Mouse (Mus musculus) stomach, postnatal 0 days (tissue): Measurements from ENCODE around the gene Mapk11. TPM values are rescaled to one million over a fixed set of nuclear protein-coding genes. Genes with fewer than 3 reads are reported as not detected.
A peak's percentile ranks its signal among the peaks of the same experiment; 100 is the strongest.

Source experiments
- ATAC-seq: fragments of 200-750 bp; cut with Nextera tagmentation; 2 replicates; pipeline ENCODE4 v1.8.0; 2017; ENCODE audit not compliant: low FRiP score, low TSS enrichment
- DNase-seq: peaks from one replicate; pipeline ENCODE4 v3.0.0-alpha.2; 2016; ENCODE audit warnings: low spot score
- H3K27ac ChIP-seq: fragments of 300-500 bp; sonication (generic); replicated peaks from 2 replicates; pipeline ENCODE4 v1.5.1; 2014; ENCODE audit warnings: mild to moderate bottlenecking, control low read depth
- H3K27me3 ChIP-seq: fragments of 300-500 bp; sonication (generic); 2 replicates; pipeline ENCODE4 v1.6.1; 2014; ENCODE audit warnings: low read length; ENCODE audit not compliant: control insufficient read depth, insufficient read depth
- H3K36me3 ChIP-seq: fragments of 300-500 bp; sonication (generic); 2 replicates; pipeline ENCODE4 v1.6.1; 2014; ENCODE audit warnings: low read length, mixed read lengths; ENCODE audit not compliant: control insufficient read depth, insufficient read depth
- H3K4me1 ChIP-seq: fragments of 300-500 bp; sonication (generic); replicated peaks from 2 replicates; pipeline ENCODE4 v1.6.1; 2014; ENCODE audit warnings: antibody characterized with exemption; ENCODE audit not compliant: control insufficient read depth, insufficient read depth
- H3K4me2 ChIP-seq: fragments of 300-500 bp; sonication (generic); replicated peaks from 2 replicates; pipeline ENCODE4 v1.6.1; 2014; ENCODE audit warnings: low read depth, mild to moderate bottlenecking, control low read depth, moderate library complexity
- H3K4me3 ChIP-seq: fragments of 300-500 bp; sonication (generic); 2 replicates; pipeline ENCODE4 v1.5.1; 2014; ENCODE audit warnings: low read depth, low read length, control low read depth
- H3K9ac ChIP-seq: fragments of 300-500 bp; sonication (generic); 2 replicates; pipeline ENCODE4 v1.6.1; 2014; ENCODE audit warnings: mild to moderate bottlenecking, low read length, control low read depth, mixed read lengths
- H3K9me3 ChIP-seq: fragments of 300-500 bp; sonication (generic); 2 replicates; pipeline ENCODE4 v1.6.1; 2016; ENCODE audit warnings: low read length; ENCODE audit not compliant: control insufficient read depth
- CTCF ChIP-seq: IDR thresholded peaks from 2 replicates; pipeline ENCODE4 v1.5.1; 2016; ENCODE audit warnings: antibody characterized with exemption, low read depth, mild to moderate bottlenecking, moderate library complexity
- EP300 ChIP-seq: optimal IDR thresholded peaks from 2 replicates; pipeline ENCODE3; 2016; ENCODE audit warnings: antibody characterized with exemption
- WGBS: fragments of 180-500 bp; shearing (Covaris S2); extraction: QIAGEN DNeasy Blood & Tissue Kit; methylation state at CpG from one replicate; pipeline ENCODE4 v1.1.7; 2014; 5-methylcytosine and 5-hydroxymethylcytosine counted together
- polyA plus RNA-seq: library from polyadenylated mRNA; unstranded; fragments of >200 nt; fragmentation: Nextera tagmentation; extraction: Ambion mirVana; gene quantifications from 2 replicates; pipeline ENCODE4 v1.2.1, GENCODE M21; 2015

The Mapk11 gene
- polyA plus RNA-seq, 1 experiment from 2014 or later = 2.1 TPM

DNA sequence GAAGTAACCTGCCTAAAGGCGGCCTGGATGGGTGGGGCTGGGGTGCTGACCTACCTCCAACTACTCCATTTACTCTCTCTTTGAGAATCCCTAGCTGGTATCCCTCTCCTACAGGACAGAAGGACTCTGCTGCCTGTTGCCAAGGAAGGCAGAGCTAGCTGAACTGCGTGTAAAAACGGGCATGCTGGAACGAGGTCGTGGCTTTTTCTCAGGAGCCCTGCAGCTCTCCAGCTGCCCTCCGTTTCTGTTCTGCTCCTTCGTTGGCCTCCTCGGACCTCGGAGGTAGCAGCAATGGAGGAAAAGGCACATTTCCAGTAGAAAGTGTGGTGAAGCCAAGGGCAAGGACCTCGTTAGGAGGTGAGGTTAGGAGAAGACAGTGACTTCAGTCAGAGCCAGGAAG lies 19.5 kb upstream of the Mapk11 start:
- Histone ChIP-seq H3K27me3 (no peaks in the 10 kb centered on the region), H3K9ac (peak overlapping the region; percentile 41), H3K27ac (peak overlapping the region; percentile 88), H3K9me3 (no peaks in the 10 kb centered on the region), H3K36me3 (peaks cover 33% of the 10 kb centered on the region), H3K4me2 (peak overlapping the region; percentile 34), H3K4me3 (no peak overlapping the region), H3K4me1 (peaks cover 20% of the 10 kb centered on the region)
- WGBS = 27% methylated on average over 10 of the region's 10 CpGs
- no peak for ATAC-seq
- DNase-seq = no peak
- no peak for TF ChIP-seq EP300
- no peak for TF ChIP-seq CTCF

DNA sequence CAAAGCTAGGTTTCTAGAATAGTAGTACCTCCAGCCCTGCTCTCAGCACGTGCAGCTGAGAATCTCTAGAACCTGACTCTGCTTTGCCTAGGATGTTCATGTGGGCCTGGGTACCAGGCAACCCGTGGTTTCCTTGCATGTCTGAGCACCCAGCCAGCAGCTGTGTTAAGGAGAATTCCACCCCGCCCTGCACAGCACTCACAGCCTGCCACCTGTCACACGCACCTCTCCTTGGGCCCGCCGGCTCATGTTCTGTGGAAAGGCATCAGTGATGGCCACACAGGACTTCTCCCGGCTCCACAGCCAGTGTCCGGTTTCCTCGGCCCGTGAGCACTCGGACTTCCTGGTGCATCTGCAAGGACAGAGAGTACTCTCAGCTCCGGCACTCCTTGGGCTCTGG lies 16.1 kb upstream of the Mapk11 start:
- ATAC-seq = no peak
- TF ChIP-seq EP300 = no peak
- TF ChIP-seq CTCF = no peak
- no peak overlapping the region for H3K9ac ChIP-seq

DNA sequence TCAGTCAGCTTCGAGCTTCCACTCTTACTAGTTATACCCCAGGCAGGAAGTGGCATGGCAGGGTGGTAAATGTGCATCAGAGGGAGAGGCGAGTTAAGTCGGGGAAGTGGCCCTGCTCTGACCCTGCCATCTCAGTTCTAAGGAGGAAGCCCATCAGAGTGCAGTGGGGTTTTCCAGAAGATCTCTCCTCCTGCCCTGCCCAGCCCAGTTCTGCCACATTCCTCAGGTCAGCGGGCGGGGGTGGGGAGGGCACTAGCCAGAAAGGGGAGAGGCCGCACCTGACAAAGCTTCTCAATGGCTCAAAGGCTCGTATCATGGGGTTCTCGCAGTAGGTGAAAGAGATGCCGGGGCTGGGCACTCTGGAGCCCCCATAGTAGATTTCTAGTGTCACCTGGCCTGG lies 12.0 kb upstream of the Mapk11 start:
- DNase-seq (peak; percentile 73), ATAC-seq (peak; percentile 47)
- H3K27ac ChIP-seq = peak overlapping the region; percentile 30; the same call in 1 of the 2 replicates

More for the DNA sequence above, 16.1 kb upstream of the Mapk11 start:
- Histone ChIP-seq H3K4me2 (no peak overlapping the region), H3K4me3 (no peak overlapping the region), H3K27ac (no peak overlapping the region), H3K4me1 (peaks cover 15% of the 10 kb centered on the region), H3K27me3 (no peaks in the 10 kb centered on the region), H3K36me3 (peaks cover 59% of the 10 kb centered on the region), H3K9me3 (no peaks in the 10 kb centered on the region)
- no peak for DNase-seq
- WGBS = 90% methylated on average over 12 of the region's 12 CpGs

DNA sequence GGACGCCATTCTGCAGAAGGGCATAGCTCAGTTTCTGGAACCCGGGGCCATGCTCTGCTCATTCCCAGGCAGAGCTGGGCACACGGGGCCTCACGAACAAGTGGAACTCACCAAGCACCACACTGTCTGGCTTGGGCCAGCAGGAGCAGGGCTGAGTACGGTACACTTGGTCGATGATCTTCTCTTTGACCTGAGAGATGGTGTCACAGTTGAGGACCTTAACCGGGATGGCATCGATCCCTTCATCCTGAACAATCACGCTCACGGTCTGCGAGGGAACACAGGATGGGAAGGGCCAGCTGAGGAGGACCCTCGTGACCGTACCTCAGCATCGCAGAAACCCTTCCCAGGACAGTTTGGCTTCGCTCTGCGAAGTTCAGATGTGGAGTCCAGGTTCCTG lies 9.1 kb upstream of the Mapk11 start:
- 94% methylated on average over 16 of the region's 16 CpGs for WGBS
- H3K4me3 ChIP-seq = no peak overlapping the region
- H3K9ac ChIP-seq = no peak overlapping the region
- no peak for TF ChIP-seq CTCF
- TF ChIP-seq EP300 = no peak
- no peaks in the 10 kb centered on the region for H3K9me3 ChIP-seq
- DNase-seq = no peak
- no peaks in the 10 kb centered on the region for H3K4me1 ChIP-seq
- H3K27me3 ChIP-seq = no peaks in the 10 kb centered on the region
- peaks cover 72% of the 10 kb centered on the region for H3K36me3 ChIP-seq
- no peak for ATAC-seq
- no peak overlapping the region for H3K27ac ChIP-seq
- no peak overlapping the region for H3K4me2 ChIP-seq

More for the DNA sequence above, 12.0 kb upstream of the Mapk11 start:
- TF ChIP-seq EP300 (no peak), CTCF (no peak)
- Histone ChIP-seq H3K36me3 (peaks cover 83% of the 10 kb centered on the region), H3K4me3 (no peak overlapping the region), H3K4me2 (no peak overlapping the region), H3K9ac (no peak overlapping the region), H3K4me1 (no peaks in the 10 kb centered on the region), H3K27me3 (no peaks in the 10 kb centered on the region), H3K9me3 (no peaks in the 10 kb centered on the region)
- WGBS = 58% methylated on average over 9 of the region's 9 CpGs

DNA sequence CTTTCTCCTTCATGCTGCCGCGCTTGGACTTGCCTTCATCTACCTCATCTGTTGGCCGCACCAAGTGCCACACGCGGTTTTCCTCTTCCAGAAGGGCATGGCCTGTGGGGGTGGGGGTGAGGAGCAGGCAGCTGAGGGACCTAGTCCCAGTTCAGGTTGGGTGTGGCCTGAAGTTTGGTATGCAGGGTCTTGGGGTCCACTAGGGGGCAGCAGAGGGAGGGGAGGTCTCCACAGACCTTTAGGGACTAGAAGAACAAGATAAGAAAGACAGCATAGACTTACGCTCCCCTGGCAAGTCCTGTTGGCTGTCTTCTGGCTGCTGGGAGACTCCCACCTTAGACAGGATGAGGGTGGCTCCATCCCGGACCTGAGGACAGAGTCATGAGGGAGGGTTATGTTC lies 8.5 kb upstream of the Mapk11 start:
- Histone ChIP-seq H3K4me3 (no peak overlapping the region), H3K4me1 (no peaks in the 10 kb centered on the region), H3K4me2 (no peak overlapping the region), H3K27ac (no peak overlapping the region), H3K9ac (no peak overlapping the region), H3K36me3 (peaks cover 66% of the 10 kb centered on the region), H3K9me3 (no peaks in the 10 kb centered on the region), H3K27me3 (no peaks in the 10 kb centered on the region)
- peak; percentile 64 for DNase-seq
- 0 out of 2 replicates have a peak, but pooled peaks have one; percentile 8 for ATAC-seq
- TF ChIP-seq EP300 (no peak), CTCF (peak; percentile 82)
- 52% methylated on average over 7 of the region's 7 CpGs for WGBS

DNA sequence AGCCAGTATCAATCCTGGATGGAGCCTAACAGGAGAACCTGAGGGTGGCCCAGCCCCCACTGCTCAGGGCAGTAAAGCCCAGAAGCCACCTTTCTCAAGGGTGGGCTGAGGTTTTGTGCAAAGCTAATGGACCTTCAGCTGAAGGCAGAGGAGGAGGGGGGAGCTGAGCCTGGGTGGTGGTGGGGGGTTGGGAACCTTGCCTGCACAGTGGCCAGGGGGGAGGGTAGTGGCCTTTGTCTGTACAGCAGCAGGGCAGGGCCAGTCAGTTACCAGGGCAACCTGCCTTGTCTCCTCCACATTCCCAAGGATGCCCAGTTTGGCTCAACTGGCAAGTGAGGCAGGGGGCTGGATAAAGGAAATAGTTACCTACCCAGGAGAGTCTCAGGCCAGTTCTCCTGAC lies 2.9 kb upstream of the Mapk11 start:
- H3K9ac ChIP-seq = no peak overlapping the region
- H3K9me3 ChIP-seq = no peaks in the 10 kb centered on the region
- ATAC-seq = no peak
- no peak for TF ChIP-seq EP300
- TF ChIP-seq CTCF = no peak
- H3K4me1 ChIP-seq = peaks cover 5% of the 10 kb centered on the region
- H3K4me2 ChIP-seq = no peak overlapping the region
- no peak overlapping the region for H3K27ac ChIP-seq
- no peak for DNase-seq
- H3K27me3 ChIP-seq = no peaks in the 10 kb centered on the region; the same call in 1 of the 2 replicates
- no peak overlapping the region for H3K4me3 ChIP-seq
- H3K36me3 ChIP-seq = peaks cover 19% of the 10 kb centered on the region
